Mouse (Mus musculus) heart, embryonic 15.5 days (tissue): ENCODE results near the gene Akt1s1. TPM values are rescaled to one million over a fixed set of nuclear protein-coding genes. Genes with fewer than 3 reads are reported as not detected.
A peak's percentile ranks its signal among the peaks of the same experiment; 100 is the strongest.

Experiments
- ATAC-seq: fragments of 200-750 bp; cut with Nextera tagmentation; replicated peaks from 2 replicates; pipeline ENCODE4 v1.8.0; 2017; ENCODE audit warnings: low read depth, moderate TSS enrichment; ENCODE audit not compliant: insufficient number of reproducible peaks, insufficient read depth, low FRiP score
- H3K27ac ChIP-seq: fragments of 300-500 bp; sonication (generic); 2 replicates; pipeline ENCODE4 v1.5.1; 2015; ENCODE audit warnings: mild to moderate bottlenecking, inconsistent platforms
- H3K27me3 ChIP-seq: fragments of 300-500 bp; sonication (generic); 2 replicates; pipeline ENCODE4 v1.6.1; 2015; ENCODE audit warnings: inconsistent platforms
- H3K36me3 ChIP-seq: fragments of 300-500 bp; sonication (generic); 2 replicates; pipeline ENCODE4 v1.6.1; 2015; ENCODE audit warnings: mild to moderate bottlenecking, inconsistent platforms
- H3K4me1 ChIP-seq: fragments of 300-500 bp; sonication (generic); replicated peaks from 2 replicates; pipeline ENCODE4 v1.6.1; 2015; ENCODE audit warnings: inconsistent platforms
- H3K4me2 ChIP-seq: fragments of 300-500 bp; sonication (generic); 2 replicates; pipeline ENCODE4 v1.6.1; 2015; ENCODE audit warnings: inconsistent platforms, mild to moderate bottlenecking, moderate library complexity
- H3K4me3 ChIP-seq: fragments of 300-500 bp; sonication (generic); 2 replicates; pipeline ENCODE4 v1.5.1; 2015; ENCODE audit warnings: mild to moderate bottlenecking, inconsistent platforms
- H3K9ac ChIP-seq: fragments of 300-500 bp; sonication (generic); 2 replicates; pipeline ENCODE4 v1.6.1; 2015; ENCODE audit warnings: mild to moderate bottlenecking, inconsistent platforms
- H3K9me3 ChIP-seq: fragments of 300-500 bp; sonication (generic); replicated peaks from 2 replicates; pipeline ENCODE4 v1.6.1; 2016; ENCODE audit warnings: inconsistent platforms
- WGBS: fragments of 180-500 bp; shearing (Covaris S2); methylation state at CpG from one replicate; pipeline ENCODE4 v1.1.7; 2015; ENCODE audit warnings: mixed read lengths; 5-methylcytosine and 5-hydroxymethylcytosine counted together
- polyA plus RNA-seq: library from polyadenylated mRNA; unstranded; fragments of >200 nt; fragmentation: Nextera tagmentation; extraction: Ambion mirVana; gene quantifications from 2 replicates; pipeline ENCODE4 v1.2.1, GENCODE M21; 2015

Gene Akt1s1
- polyA plus RNA-seq, 1 experiment from 2014 or later: 91.7 TPM

DNA sequence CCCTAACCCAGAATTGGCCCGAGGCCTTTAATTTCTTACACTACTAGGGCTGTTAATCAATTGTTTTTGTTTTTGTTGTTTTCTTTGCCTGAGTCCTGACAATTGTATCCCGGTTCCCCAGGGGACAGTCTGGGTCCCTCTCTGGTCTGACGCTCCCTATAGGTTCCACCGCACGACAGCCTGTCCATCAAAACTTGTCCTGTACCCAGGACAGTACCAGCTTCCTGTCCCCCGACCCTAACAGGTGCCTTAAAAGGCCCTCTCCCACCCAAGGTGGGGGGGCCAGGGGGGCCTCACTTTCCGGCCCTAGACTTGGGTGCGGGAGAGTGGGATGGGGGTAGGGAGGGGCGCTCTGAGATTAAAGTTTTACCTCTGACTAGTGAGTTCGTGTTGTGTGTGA lies 6.2 kb downstream of the Akt1s1 start:
- H3K27ac ChIP-seq: peak overlapping the region; percentile 98
- peak overlapping the region; percentile 67 for H3K4me3 ChIP-seq
- peaks cover 7% of the 10 kb centered on the region for H3K36me3 ChIP-seq
- no peaks in the 10 kb centered on the region for H3K27me3 ChIP-seq
- ATAC-seq: no peak
- WGBS: 38% methylated on average over 10 of the region's 10 CpGs
- H3K4me2 ChIP-seq: peak overlapping the region; percentile 87
- peak overlapping the region; percentile 68 for H3K9ac ChIP-seq
- peaks cover 70% of the 10 kb centered on the region for H3K4me1 ChIP-seq
- H3K9me3 ChIP-seq: no peaks in the 10 kb centered on the region

DNA sequence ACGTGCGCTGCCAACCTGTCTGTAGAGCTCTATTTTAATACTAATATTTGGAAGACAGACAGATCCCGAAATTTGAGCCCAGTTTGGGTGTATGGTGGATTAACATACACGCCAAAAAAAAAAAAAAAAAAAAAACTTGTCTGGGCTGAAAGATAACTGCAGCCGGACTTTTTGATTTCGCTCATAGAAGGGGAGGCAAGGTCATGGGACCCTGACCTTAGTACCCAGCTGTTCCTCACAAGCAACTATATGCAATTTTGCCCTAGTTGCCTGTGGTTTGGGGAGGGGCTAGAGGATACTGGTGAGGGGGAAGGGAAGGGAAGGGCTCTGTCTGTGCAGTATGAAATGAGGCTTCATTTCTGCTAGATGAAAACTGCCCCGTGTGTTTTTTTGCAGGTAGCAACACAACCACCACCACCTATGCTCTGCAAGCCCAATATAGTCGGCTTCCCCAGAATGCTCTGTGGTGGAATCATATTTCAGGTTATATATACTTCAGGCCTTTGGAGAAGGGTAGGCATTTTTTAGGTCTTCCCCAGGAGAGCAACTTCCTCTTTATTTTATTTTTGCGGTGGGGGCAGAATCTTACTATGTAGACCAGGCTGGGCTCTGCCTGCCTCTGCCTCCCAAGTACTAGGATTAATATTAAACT lies 7.6 kb downstream of the Akt1s1 start:
- Histone ChIP-seq H3K9me3 (no peaks in the 10 kb centered on the region), H3K36me3 (peaks cover 7% of the 10 kb centered on the region), H3K4me2 (peak overlapping the region; percentile 95), H3K27me3 (no peaks in the 10 kb centered on the region), H3K27ac (peak overlapping the region; percentile 93), H3K4me3 (peak overlapping the region; percentile 86), H3K9ac (peak overlapping the region; percentile 88; the same call in 1 of the 2 replicates), H3K4me1 (peaks cover 71% of the 10 kb centered on the region)
- no peak for ATAC-seq
- 54% methylated on average over 9 of the region's 9 CpGs for WGBS

DNA sequence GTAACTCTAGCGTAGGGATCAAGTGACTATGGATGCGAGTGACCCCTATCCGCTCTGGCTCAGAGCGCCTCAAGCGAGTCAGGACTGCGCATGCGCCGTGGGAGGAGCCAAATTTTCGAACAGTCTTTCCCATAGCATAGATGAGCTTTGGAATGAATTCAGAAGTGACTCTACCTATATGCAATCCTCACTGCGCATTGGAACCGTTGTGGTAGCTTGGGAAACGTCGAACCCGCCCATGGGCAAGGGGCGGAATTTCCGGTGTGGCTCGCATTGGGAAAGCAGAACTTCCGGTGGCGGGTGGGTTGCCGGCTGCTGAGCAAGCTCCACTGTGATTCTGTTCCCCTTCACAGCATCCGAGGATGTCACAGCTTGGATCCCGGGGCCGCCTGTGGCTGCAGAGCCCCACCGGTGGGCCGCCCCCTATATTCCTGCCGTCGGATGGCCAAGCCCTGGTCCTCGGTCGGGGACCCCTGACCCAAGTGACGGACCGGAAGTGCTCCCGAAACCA lies 8.3 kb downstream of the Akt1s1 start, which contains the start of gene Pnkp:
TSS of gene Pnkp (plus strand) at position 98 of the 511 bp plus-strand sequence.
- H3K4me1 ChIP-seq: peaks cover 70% of the 10 kb centered on the region
- peak; percentile 8 for ATAC-seq
- WGBS: 0% methylated on average over 32 of the region's 32 CpGs
- peak within 1 kb of the TSS; percentile 86 for H3K4me3 ChIP-seq
- H3K36me3 ChIP-seq: peaks cover 11% of the 10 kb centered on the region
- peak within 1 kb of the TSS; percentile 95 for H3K4me2 ChIP-seq
- no peaks in the 10 kb centered on the region for H3K27me3 ChIP-seq
- peak within 1 kb of the TSS; percentile 93 for H3K27ac ChIP-seq
- peak within 1 kb of the TSS; percentile 88 for H3K9ac ChIP-seq
- H3K9me3 ChIP-seq: no peaks in the 10 kb centered on the region

DNA sequence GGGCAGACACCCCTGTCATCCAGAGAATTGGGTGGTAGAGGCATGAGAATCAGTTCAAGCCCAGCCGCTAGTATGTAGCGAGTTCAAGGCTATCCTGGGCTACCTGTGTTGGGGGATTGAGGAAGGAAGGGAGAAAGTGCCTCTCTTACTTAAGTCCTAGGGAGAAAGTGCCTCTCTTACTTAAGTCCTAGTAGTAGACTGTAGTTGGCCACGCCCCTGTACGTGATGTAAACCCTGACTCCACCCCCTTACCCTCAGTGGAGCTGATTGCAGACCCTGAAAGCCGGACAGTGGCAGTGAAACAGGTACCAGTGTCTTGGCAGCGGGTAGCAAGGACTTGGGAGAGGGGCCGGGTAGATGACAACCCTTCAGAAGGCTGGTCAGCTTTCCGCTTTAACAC lies 9.1 kb downstream of the Akt1s1 start:
- Histone ChIP-seq H3K4me2 (peak overlapping the region; percentile 95), H3K4me3 (peak overlapping the region; percentile 86), H3K27ac (peak overlapping the region; percentile 93), H3K36me3 (peaks cover 14% of the 10 kb centered on the region), H3K27me3 (no peaks in the 10 kb centered on the region), H3K9ac (peak overlapping the region; percentile 88), H3K9me3 (no peaks in the 10 kb centered on the region), H3K4me1 (peaks cover 65% of the 10 kb centered on the region)
- ATAC-seq: no peak
- WGBS: 24% methylated on average over 8 of the region's 8 CpGs

DNA sequence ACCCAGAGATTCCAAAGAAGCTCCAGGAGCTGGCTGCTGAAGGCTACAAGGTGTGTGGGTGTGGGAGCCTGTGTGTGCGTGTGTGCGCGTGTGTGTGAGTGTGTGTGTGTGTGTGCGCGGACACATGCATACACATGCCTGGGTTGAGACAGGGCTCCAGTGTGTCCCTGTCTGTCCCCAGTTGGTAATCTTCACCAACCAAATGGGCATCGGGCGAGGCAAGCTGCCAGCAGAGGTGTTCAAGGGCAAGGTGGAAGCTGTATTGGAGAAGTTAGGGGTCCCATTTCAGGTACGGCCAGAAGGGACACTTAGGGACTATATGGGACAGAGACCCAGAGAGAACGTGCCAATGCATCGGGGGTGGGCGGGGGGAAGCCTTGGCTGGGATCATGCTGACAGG lies 11.1 kb downstream of the Akt1s1 start:
- H3K4me1 ChIP-seq: peaks cover 66% of the 10 kb centered on the region
- no peak overlapping the region for H3K4me2 ChIP-seq
- no peaks in the 10 kb centered on the region for H3K9me3 ChIP-seq
- H3K27me3 ChIP-seq: no peaks in the 10 kb centered on the region
- no peak overlapping the region for H3K4me3 ChIP-seq
- H3K36me3 ChIP-seq: peaks cover 32% of the 10 kb centered on the region
- H3K27ac ChIP-seq: no peak overlapping the region
- no peak overlapping the region for H3K9ac ChIP-seq
- ATAC-seq: no peak
- 92% methylated on average over 11 of the region's 11 CpGs for WGBS

DNA sequence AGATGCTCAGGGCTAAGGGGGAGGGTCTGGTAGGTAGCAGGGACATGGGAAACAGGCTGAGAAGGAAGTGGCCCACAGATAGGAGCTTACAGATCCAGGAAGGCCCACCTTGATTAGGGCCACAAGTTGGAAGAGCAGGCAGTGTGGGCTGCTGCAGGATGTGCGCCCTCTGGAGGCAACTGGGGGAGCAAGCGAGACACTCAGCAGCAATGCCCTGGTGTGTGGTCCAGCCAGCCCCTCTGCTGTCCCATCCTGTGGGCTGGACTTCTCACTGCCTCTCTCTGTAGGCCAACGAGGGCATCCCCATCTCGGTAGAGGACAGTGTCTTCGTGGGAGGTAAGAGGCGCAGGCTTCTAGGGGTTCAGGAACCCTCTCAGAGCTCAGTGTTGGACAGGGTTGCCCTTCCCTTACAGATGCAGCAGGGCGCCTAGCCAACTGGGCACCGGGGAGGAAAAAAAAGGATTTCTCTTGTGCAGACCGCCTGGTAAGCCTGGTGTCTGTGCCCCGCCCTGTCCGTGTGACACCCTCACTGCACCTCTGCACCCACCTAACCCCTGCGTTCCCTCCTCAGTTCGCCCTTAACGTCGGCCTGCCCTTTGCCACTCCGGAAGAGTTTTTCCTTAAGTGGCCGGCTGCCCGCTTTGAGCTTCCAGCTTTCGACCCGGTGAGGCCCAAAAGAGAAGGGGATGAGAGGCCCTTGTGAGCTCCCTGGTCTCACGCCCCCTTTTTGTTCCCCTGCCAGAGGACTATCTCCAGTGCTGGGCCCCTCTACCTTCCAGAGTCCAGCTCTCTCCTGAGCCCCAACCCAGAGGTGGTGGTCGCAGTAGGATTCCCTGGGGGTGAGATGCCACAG lies 12.0 kb downstream of the Akt1s1 start:
- peaks cover 35% of the 10 kb centered on the region for H3K36me3 ChIP-seq
- WGBS: 55% methylated on average over 22 of the region's 22 CpGs
- ATAC-seq: no peak; the same call in 1 of the 2 replicates
- H3K9me3 ChIP-seq: no peaks in the 10 kb centered on the region
- H3K4me1 ChIP-seq: peaks cover 66% of the 10 kb centered on the region
- H3K4me3 ChIP-seq: no peak overlapping the region
- no peaks in the 10 kb centered on the region for H3K27me3 ChIP-seq
- H3K27ac ChIP-seq: peak overlapping the region; percentile 13; the same call in 1 of the 2 replicates
- no peak overlapping the region for H3K4me2 ChIP-seq
- no peak overlapping the region for H3K9ac ChIP-seq

DNA sequence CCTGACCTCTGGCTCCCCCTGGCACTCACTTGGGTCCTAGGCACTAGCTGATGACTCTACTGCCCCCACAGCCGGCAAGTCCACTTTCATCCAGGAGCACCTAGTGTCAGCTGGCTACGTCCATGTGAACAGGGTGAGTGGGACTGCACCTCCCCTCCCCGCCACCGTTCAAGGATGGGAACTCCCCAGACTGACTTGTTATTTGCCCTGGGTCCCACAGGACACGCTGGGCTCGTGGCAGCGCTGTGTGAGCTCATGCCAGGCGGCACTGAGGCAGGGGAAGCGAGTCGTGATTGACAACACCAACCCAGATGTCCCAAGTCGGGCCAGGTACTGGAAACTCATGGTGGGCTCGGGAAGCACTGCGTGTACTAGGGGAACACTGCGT lies 12.6 kb downstream of the Akt1s1 start:
- H3K4me3 ChIP-seq: no peak overlapping the region
- H3K27me3 ChIP-seq: no peaks in the 10 kb centered on the region
- no peak for ATAC-seq
- H3K4me2 ChIP-seq: no peak overlapping the region
- H3K9me3 ChIP-seq: no peaks in the 10 kb centered on the region
- H3K36me3 ChIP-seq: peaks cover 35% of the 10 kb centered on the region
- H3K9ac ChIP-seq: no peak overlapping the region
- 82% methylated on average over 14 of the region's 14 CpGs for WGBS
- peaks cover 66% of the 10 kb centered on the region for H3K4me1 ChIP-seq
- H3K27ac ChIP-seq: peak overlapping the region; percentile 13; the same call in 1 of the 2 replicates

DNA sequence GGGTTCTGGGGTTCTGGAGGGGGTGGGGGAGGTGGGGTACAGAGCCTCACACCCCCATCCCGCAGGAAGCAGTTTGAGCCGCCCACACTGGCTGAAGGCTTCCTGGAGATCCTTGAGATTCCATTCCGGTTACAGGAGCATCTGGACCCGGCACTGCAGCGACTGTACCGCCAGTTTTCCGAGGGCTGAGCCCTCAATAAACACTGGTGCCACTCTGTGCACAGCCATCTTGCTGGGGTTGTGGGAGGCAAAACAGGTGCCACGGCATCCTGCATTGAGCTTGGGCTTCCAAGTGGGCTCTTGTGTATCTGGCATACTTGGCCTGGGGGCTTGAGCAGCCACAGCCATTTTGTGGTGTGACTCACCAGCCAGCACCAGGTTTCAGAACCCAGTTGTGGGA lies 13.6 kb downstream of the Akt1s1 start:
- Histone ChIP-seq H3K4me3 (no peak overlapping the region), H3K27me3 (no peaks in the 10 kb centered on the region), H3K9me3 (no peaks in the 10 kb centered on the region), H3K9ac (no peak overlapping the region), H3K4me2 (no peak overlapping the region), H3K36me3 (peaks cover 35% of the 10 kb centered on the region), H3K27ac (no peak overlapping the region), H3K4me1 (peaks cover 72% of the 10 kb centered on the region)
- no peak for ATAC-seq
- 79% methylated on average over 8 of the region's 8 CpGs for WGBS

DNA sequence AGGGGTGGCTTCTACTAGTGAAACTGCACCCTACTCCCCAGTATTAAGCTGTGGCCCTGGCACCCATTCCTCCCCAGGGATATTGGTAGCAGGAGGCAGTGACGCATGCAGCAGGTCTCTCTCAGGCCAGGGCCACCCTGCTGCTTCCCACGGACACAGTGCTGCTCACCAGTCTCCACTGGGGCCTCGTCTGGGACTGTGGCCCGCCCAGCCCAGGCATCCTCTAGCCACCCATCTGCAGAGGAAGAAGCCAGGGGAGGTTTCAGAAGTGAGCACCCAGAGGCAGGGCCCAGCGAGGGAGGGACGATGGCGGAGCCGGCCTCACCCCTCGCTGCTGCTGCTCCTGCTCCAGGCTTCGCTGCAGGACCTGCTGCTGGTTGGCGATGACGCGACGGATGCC lies 14.4 kb downstream of the Akt1s1 start:
- Histone ChIP-seq H3K9ac (no peak overlapping the region), H3K27me3 (no peaks in the 10 kb centered on the region), H3K4me2 (no peak overlapping the region), H3K9me3 (no peaks in the 10 kb centered on the region), H3K4me3 (no peak overlapping the region), H3K27ac (no peak overlapping the region), H3K36me3 (peaks cover 35% of the 10 kb centered on the region), H3K4me1 (peaks cover 72% of the 10 kb centered on the region)
- WGBS: 83% methylated on average over 14 of the region's 14 CpGs
- no peak for ATAC-seq

DNA sequence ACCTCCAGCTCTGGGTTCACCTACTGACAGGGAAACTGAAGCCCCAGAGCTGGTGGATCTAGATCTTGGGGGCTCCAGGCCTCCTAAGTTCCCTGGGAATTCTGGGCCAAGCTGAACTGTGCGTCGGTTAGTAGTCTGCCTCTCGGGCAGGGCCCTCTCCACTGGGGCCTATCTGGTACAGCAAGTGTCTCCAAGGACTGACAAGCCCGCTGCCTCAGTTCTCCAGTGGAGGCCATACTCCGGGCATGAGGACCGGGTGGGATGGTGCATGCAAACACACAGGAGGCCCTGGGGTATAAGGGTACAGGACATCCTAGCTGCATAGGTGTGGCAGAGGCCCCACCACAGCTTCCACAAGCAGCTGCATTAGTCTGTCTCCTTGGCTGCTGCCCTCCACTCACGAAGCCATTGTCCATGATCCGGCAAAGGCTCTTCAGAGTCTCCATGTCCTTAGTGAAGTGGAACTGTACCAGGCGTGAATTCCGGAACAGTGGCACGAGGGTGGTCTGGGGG lies 15.2 kb downstream of the Akt1s1 start:
- Histone ChIP-seq H3K4me3 (no peak overlapping the region), H3K4me1 (peaks cover 73% of the 10 kb centered on the region), H3K4me2 (no peak overlapping the region), H3K27ac (peak overlapping the region; percentile 100), H3K9me3 (no peaks in the 10 kb centered on the region), H3K27me3 (no peaks in the 10 kb centered on the region), H3K9ac (no peak overlapping the region), H3K36me3 (peaks cover 35% of the 10 kb centered on the region)
- 82% methylated on average over 11 of the region's 11 CpGs for WGBS
- ATAC-seq: no peak
